Mouse (Mus musculus) C2C12 (cell line): Measurements from ENCODE around the gene Krt2.

Source experiments
- CTCF ChIP-seq: IDR thresholded peaks from one replicate; pipeline ENCODE4 v1.5.1; 2011; ENCODE audit not compliant: control insufficient read depth, insufficient read depth, insufficient read length
- MAX ChIP-seq: IDR thresholded peaks from one replicate; pipeline ENCODE4 v1.6.1; 2011; ENCODE audit warnings: mild to moderate bottlenecking, control low read depth
- MYOD1 ChIP-seq: IDR thresholded peaks from one replicate; pipeline ENCODE4 v1.6.1; 2011; ENCODE audit warnings: low read depth; ENCODE audit not compliant: control insufficient read depth, insufficient read length
- MYOG ChIP-seq: IDR thresholded peaks from one replicate; pipeline ENCODE4 v1.6.1; 2011; ENCODE audit not compliant: control insufficient read depth, insufficient read length; ENCODE audit errors: extremely low read depth
- USF1 ChIP-seq: IDR thresholded peaks from one replicate; pipeline ENCODE4 v1.6.1; 2011; ENCODE audit warnings: low read depth, mild to moderate bottlenecking, control low read depth, moderate library complexity

DNA sequence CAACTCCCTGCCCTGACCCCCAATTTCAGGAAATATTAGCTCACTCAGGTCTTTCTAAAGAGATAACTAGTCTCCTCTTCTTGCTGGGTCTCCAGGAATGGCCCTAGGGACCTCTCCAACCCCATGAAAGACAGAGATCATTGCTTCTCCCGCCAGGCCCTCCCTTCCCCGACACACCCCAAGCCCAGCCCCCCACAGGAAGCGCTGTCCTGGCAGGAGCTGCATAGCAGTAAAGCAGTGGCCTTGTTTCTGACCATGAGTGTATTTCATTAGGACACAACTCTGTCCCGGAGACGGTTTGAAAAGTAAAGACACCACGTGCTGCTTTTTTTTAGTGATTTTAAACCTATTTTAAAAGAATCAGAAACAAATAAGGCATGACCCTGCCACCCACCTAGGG lies 15.2 kb upstream of the Krt2 start:
- no peak for TF ChIP-seq CTCF
- TF ChIP-seq MYOD1, result no peak
- no peak for TF ChIP-seq USF1
- no peak for TF ChIP-seq MYOG
- TF ChIP-seq MAX, result no peak
